Mouse (Mus musculus) bone marrow, adult 2 months (tissue): ENCODE results near the gene Mvb12b.

ENCODE experiments used
- CTCF ChIP-seq: fragments of 200-500 bp; IDR thresholded peaks from 2 replicates; pipeline ENCODE4 v1.5.1; 2011; ENCODE audit warnings: low read length, control low read depth; ENCODE audit not compliant: control insufficient read depth, insufficient read depth
- POLR2A ChIP-seq: fragments of 200-500 bp; IDR thresholded peaks from 2 replicates; pipeline ENCODE4 v1.6.1; 2011; ENCODE audit warnings: low read depth, mild to moderate bottlenecking, control low read depth, low read length, borderline replicate concordance; ENCODE audit not compliant: control insufficient read depth

DNA sequence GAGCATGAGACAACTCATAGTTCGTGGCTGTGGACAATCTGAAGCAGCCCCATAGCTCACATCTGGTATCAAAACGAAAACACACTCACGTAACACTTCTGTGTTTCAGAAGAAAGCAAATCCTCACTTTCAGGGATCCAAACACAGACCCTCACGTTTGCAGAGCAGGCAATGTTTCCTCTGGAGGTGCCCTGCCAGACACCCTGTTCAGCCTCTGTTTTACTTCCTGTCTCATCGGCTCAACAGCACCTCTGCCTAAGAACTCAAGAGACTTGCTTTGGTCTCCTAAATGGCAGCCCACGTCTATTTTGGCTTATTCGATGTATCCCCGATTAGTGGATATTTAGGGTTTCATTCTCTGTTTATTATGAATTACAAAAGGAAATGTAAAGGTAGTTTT is 27.3 kb upstream of the Mvb12b start:
- TF ChIP-seq CTCF (no peak), POLR2A (no peak)
